Mouse (Mus musculus): ENCODE measurements around the gene Mvb12b.

Mvb12b gene

GRCm38 (mm10) chr2:33817080-33817479 lies 70.7 kb downstream of the Mvb12b start:
- DNase-seq (ENCODE audit: extremely low spot score, low spot score), result no peak

GRCm38 (mm10) chr2:33814581-33814980 lies 73.2 kb downstream of the Mvb12b start:
- no peak for DNase-seq (ENCODE audit: extremely low spot score, low spot score)

GRCm38 (mm10) chr2:33813501-33814240 lies 74.1 kb downstream of the Mvb12b start:
- DNase-seq (ENCODE audit: extremely low spot score, low spot score), result no peak

GRCm38 (mm10) chr2:33812980-33813379 lies 74.8 kb downstream of the Mvb12b start:
- DNase-seq (ENCODE audit: extremely low spot score, low spot score), result no peak

- no peak for DNase-seq (ENCODE audit: extremely low spot score, low spot score)
Observed at GRCm38 (mm10) chr2:33811349-33811890, 76.3 kb downstream of the Mvb12b start.

GRCm38 (mm10) chr2:33809081-33809480 lies 78.7 kb downstream of the Mvb12b start:
- no peak for DNase-seq (ENCODE audit: extremely low spot score, low spot score)

GRCm38 (mm10) chr2:33808032-33808431 lies 79.7 kb downstream of the Mvb12b start:
- DNase-seq (ENCODE audit: extremely low spot score, low spot score), result no peak

- DNase-seq (ENCODE audit: extremely low spot score, low spot score), result no peak
Observed at GRCm38 (mm10) chr2:33805640-33806039, 82.1 kb downstream of the Mvb12b start.

- no peak for DNase-seq (ENCODE audit: extremely low spot score, low spot score)
Observed at GRCm38 (mm10) chr2:33803717-33804214, 84.0 kb downstream of the Mvb12b start.

GRCm38 (mm10) chr2:33803083-33803615 lies 84.6 kb downstream of the Mvb12b start:
- no peak for DNase-seq (ENCODE audit: extremely low spot score, low spot score)

GRCm38 (mm10) chr2:33801760-33802159 lies 86.0 kb downstream of the Mvb12b start:
- no peak for DNase-seq (ENCODE audit: extremely low spot score, low spot score)

GRCm38 (mm10) chr2:33801336-33801735 lies 86.4 kb downstream of the Mvb12b start:
- DNase-seq (ENCODE audit: extremely low spot score, low spot score), result no peak

GRCm38 (mm10) chr2:33800221-33800620 lies 87.5 kb downstream of the Mvb12b start:
- no peak for DNase-seq (ENCODE audit: extremely low spot score, low spot score)

- no peak for DNase-seq (ENCODE audit: extremely low spot score, low spot score)
Observed at GRCm38 (mm10) chr2:33795716-33796472, 91.9 kb downstream of the Mvb12b start.

GRCm38 (mm10) chr2:33795001-33795580 lies 92.7 kb downstream of the Mvb12b start:
- DNase-seq (ENCODE audit: extremely low spot score, low spot score), result no peak

GRCm38 (mm10) chr2:33794483-33794882 lies 93.3 kb downstream of the Mvb12b start:
- DNase-seq (ENCODE audit: extremely low spot score, low spot score), result no peak

GRCm38 (mm10) chr2:33790301-33790700 lies 97.4 kb downstream of the Mvb12b start:
- no peak for DNase-seq (ENCODE audit: extremely low spot score, low spot score)

GRCm38 (mm10) chr2:33789732-33790131 lies 98.0 kb downstream of the Mvb12b start:
- DNase-seq (ENCODE audit: extremely low spot score, low spot score), result no peak

- no peak for DNase-seq (ENCODE audit: extremely low spot score, low spot score)
Observed at GRCm38 (mm10) chr2:33789279-33789678, 98.5 kb downstream of the Mvb12b start.

GRCm38 (mm10) chr2:33788851-33789250 lies 98.9 kb downstream of the Mvb12b start:
- no peak for DNase-seq (ENCODE audit: extremely low spot score, low spot score)

GRCm38 (mm10) chr2:33788131-33788530 lies 99.6 kb downstream of the Mvb12b start:
- DNase-seq (ENCODE audit: extremely low spot score, low spot score), result no peak

GRCm38 (mm10) chr2:33786064-33786463 lies 101.7 kb downstream of the Mvb12b start:
- DNase-seq (ENCODE audit: extremely low spot score, low spot score), result no peak
